Mouse (Mus musculus) intestine, postnatal 0 days (tissue): ENCODE results near the gene Naa40. TPM values are rescaled to one million over a fixed set of nuclear protein-coding genes. Genes with fewer than 3 reads are reported as not detected.

Experiments
- ATAC-seq: fragments of 200-750 bp; cut with Nextera tagmentation; 2 replicates; pipeline ENCODE4 v1.8.0; 2017; ENCODE audit warnings: mild to moderate bottlenecking, moderate TSS enrichment, moderate library complexity
- H3K27ac ChIP-seq: fragments of 300-500 bp; sonication (generic); 2 replicates; pipeline ENCODE4 v1.5.1; 2014; ENCODE audit warnings: mild to moderate bottlenecking, low read depth, low read length, moderate library complexity
- H3K27me3 ChIP-seq: fragments of 300-500 bp; sonication (generic); replicated peaks from 2 replicates; pipeline ENCODE4 v1.6.1; 2014; ENCODE audit warnings: low read length, mixed read lengths; ENCODE audit not compliant: control insufficient read depth, insufficient read depth
- H3K36me3 ChIP-seq: fragments of 300-500 bp; sonication (generic); 2 replicates; pipeline ENCODE4 v1.6.1; 2014; ENCODE audit warnings: mild to moderate bottlenecking, moderate library complexity; ENCODE audit not compliant: control insufficient read depth, insufficient read depth
- H3K4me1 ChIP-seq: fragments of 300-500 bp; sonication (generic); replicated peaks from 2 replicates; pipeline ENCODE4 v1.6.1; 2014; ENCODE audit warnings: antibody characterized with exemption, low read length, mixed read lengths; ENCODE audit not compliant: control insufficient read depth, insufficient read depth
- H3K4me2 ChIP-seq: fragments of 300-500 bp; sonication (generic); replicated peaks from 2 replicates; pipeline ENCODE4 v1.6.1; 2014; ENCODE audit warnings: low read depth, mild to moderate bottlenecking, moderate library complexity
- H3K4me3 ChIP-seq: fragments of 300-500 bp; sonication (generic); 2 replicates; pipeline ENCODE4 v1.5.1; 2014; ENCODE audit warnings: low read depth, low read length
- H3K9ac ChIP-seq: fragments of 300-500 bp; sonication (generic); 2 replicates; pipeline ENCODE4 v1.6.1; 2014; ENCODE audit warnings: mild to moderate bottlenecking, low read depth, low read length
- H3K9me3 ChIP-seq: fragments of 300-500 bp; sonication (generic); 2 replicates; pipeline ENCODE4 v1.6.1; 2016; ENCODE audit warnings: mixed run types; ENCODE audit not compliant: control insufficient read depth
- CTCF ChIP-seq: sonication (generic); IDR thresholded peaks from 2 replicates; pipeline ENCODE4 v1.5.1; 2016; ENCODE audit warnings: low read depth, mild to moderate bottlenecking, control low read depth, antibody characterized with exemption, moderate library complexity
- WGBS: fragments of 180-500 bp; shearing (Covaris S2); extraction: QIAGEN DNeasy Blood & Tissue Kit; methylation state at CpG from one replicate; pipeline ENCODE4 v1.1.7; 2014; 5-methylcytosine and 5-hydroxymethylcytosine counted together
- polyA plus RNA-seq: library from polyadenylated mRNA; unstranded; fragments of >200 nt; fragmentation: Nextera tagmentation; extraction: Ambion mirVana; gene quantifications from 2 replicates; pipeline ENCODE4 v1.2.1, GENCODE M21; 2015

Gene Naa40
- polyA plus RNA-seq, 1 experiment from 2014 or later: 18.6 TPM

GRCm38 (mm10) chr19:7257881-7258280, 16.9 kb upstream of the Naa40 start:
- no peak overlapping the region for H3K4me2 ChIP-seq
- WGBS: 57% methylated on average over 5 of the region's 5 CpGs
- H3K27me3 ChIP-seq: no peaks in the 10 kb centered on the region
- H3K9me3 ChIP-seq: no peaks in the 10 kb centered on the region
- H3K4me3 ChIP-seq: no peak overlapping the region
- no peaks in the 10 kb centered on the region for H3K36me3 ChIP-seq
- H3K27ac ChIP-seq: no peak overlapping the region
- no peak for TF ChIP-seq CTCF
- no peaks in the 10 kb centered on the region for H3K4me1 ChIP-seq
- ATAC-seq: no peak
- no peak overlapping the region for H3K9ac ChIP-seq

GRCm38 (mm10) chr19:7246021-7246420, 5.0 kb upstream of the Naa40 start:
- TF ChIP-seq CTCF: no peak
- WGBS: 67% methylated on average over 3 of the region's 3 CpGs
- Histone ChIP-seq H3K9ac (no peak overlapping the region), H3K4me1 (no peaks in the 10 kb centered on the region), H3K4me3 (no peak overlapping the region), H3K27ac (no peak overlapping the region), H3K27me3 (no peaks in the 10 kb centered on the region), H3K9me3 (no peaks in the 10 kb centered on the region), H3K36me3 (no peaks in the 10 kb centered on the region), H3K4me2 (no peak overlapping the region)
- ATAC-seq: peak; percentile 24; the same call in 1 of the 2 replicates

GRCm38 (mm10) chr19:7240291-7240690, 692 bp downstream of the Naa40 start:
- peak overlapping the region; percentile 79 for H3K9ac ChIP-seq
- ATAC-seq: no peak
- peaks cover 15% of the 10 kb centered on the region for H3K36me3 ChIP-seq
- H3K4me3 ChIP-seq: peak overlapping the region; percentile 85
- H3K9me3 ChIP-seq: no peaks in the 10 kb centered on the region
- 1% methylated on average over 13 of the region's 13 CpGs for WGBS
- no peak for TF ChIP-seq CTCF
- H3K4me1 ChIP-seq: no peaks in the 10 kb centered on the region
- peak overlapping the region; percentile 99 for H3K4me2 ChIP-seq
- peak overlapping the region; percentile 77 for H3K27ac ChIP-seq
- no peaks in the 10 kb centered on the region for H3K27me3 ChIP-seq

GRCm38 (mm10) chr19:7239574-7239973, 1.4 kb downstream of the Naa40 start:
- WGBS: 78% methylated on average over 3 of the region's 3 CpGs
- no peak for TF ChIP-seq CTCF
- no peak overlapping the region for H3K9ac ChIP-seq

GRCm38 (mm10) chr19:7236742-7237141, 4.2 kb downstream of the Naa40 start:
- no peak for ATAC-seq
- WGBS: 94% methylated on average over 4 of the region's 4 CpGs
- Histone ChIP-seq H3K9me3 (no peaks in the 10 kb centered on the region), H3K9ac (no peak overlapping the region), H3K4me3 (no peak overlapping the region), H3K27me3 (no peaks in the 10 kb centered on the region), H3K36me3 (peaks cover 38% of the 10 kb centered on the region), H3K27ac (no peak overlapping the region), H3K4me2 (no peak overlapping the region), H3K4me1 (no peaks in the 10 kb centered on the region)
- TF ChIP-seq CTCF: no peak

More at GRCm38 (mm10) chr19:7239574-7239973, 1.4 kb downstream of the Naa40 start:
- Histone ChIP-seq H3K27me3 (no peaks in the 10 kb centered on the region), H3K9me3 (no peaks in the 10 kb centered on the region), H3K4me3 (0 out of 2 replicates have a peak overlapping the region, but pooled peaks have one; percentile 85), H3K4me2 (peak overlapping the region; percentile 99), H3K36me3 (peaks cover 15% of the 10 kb centered on the region), H3K27ac (no peak overlapping the region), H3K4me1 (no peaks in the 10 kb centered on the region)
- ATAC-seq: no peak

GRCm38 (mm10) chr19:7236011-7236410, 5.0 kb downstream of the Naa40 start:
- Histone ChIP-seq H3K4me1 (no peaks in the 10 kb centered on the region), H3K9ac (no peak overlapping the region), H3K27me3 (no peaks in the 10 kb centered on the region), H3K27ac (no peak overlapping the region), H3K9me3 (no peaks in the 10 kb centered on the region), H3K4me3 (no peak overlapping the region), H3K36me3 (peaks cover 45% of the 10 kb centered on the region), H3K4me2 (no peak overlapping the region)
- no peak for TF ChIP-seq CTCF
- no peak for ATAC-seq
- WGBS: 97% methylated on average over 2 of the region's 2 CpGs

GRCm38 (mm10) chr19:7235461-7235860, 5.5 kb downstream of the Naa40 start:
- H3K4me3 ChIP-seq: no peak overlapping the region
- WGBS: 82% methylated on average over 9 of the region's 9 CpGs
- no peak overlapping the region for H3K27ac ChIP-seq
- no peaks in the 10 kb centered on the region for H3K4me1 ChIP-seq
- H3K36me3 ChIP-seq: peaks cover 51% of the 10 kb centered on the region
- ATAC-seq: no peak
- no peaks in the 10 kb centered on the region for H3K27me3 ChIP-seq
- no peak overlapping the region for H3K9ac ChIP-seq
- no peak overlapping the region for H3K4me2 ChIP-seq
- H3K9me3 ChIP-seq: no peaks in the 10 kb centered on the region
- TF ChIP-seq CTCF: no peak
